Mouse (Mus musculus) G1E (cell line): ENCODE data around the gene Ccdc40.

Experiments used
- CTCF ChIP-seq: IDR thresholded peaks from 2 replicates; pipeline ENCODE4 v1.5.1; 2012; ENCODE audit warnings: low read depth, low read length, inconsistent platforms, mixed read lengths
- GATA1 ChIP-seq: IDR thresholded peaks from 2 replicates; pipeline ENCODE4 v1.6.1; 2012; ENCODE audit warnings: borderline replicate concordance, low read length, inconsistent platforms, mixed read lengths
- GATA2 ChIP-seq: IDR thresholded peaks from 2 replicates; pipeline ENCODE4 v1.6.1; 2012; ENCODE audit warnings: low read depth, low read length, inconsistent platforms, borderline replicate concordance
- POLR2AphosphoS5 ChIP-seq: IDR thresholded peaks from 2 replicates; pipeline ENCODE4 v1.6.1; 2012; ENCODE audit warnings: low read depth, low read length, inconsistent platforms; ENCODE audit not compliant: insufficient replicate concordance
- TAL1 ChIP-seq: conservative IDR thresholded peaks from 2 replicates; pipeline ENCODE4 v1.6.1; 2012; ENCODE audit warnings: low read depth, low read length, inconsistent platforms, mixed read lengths

DNA sequence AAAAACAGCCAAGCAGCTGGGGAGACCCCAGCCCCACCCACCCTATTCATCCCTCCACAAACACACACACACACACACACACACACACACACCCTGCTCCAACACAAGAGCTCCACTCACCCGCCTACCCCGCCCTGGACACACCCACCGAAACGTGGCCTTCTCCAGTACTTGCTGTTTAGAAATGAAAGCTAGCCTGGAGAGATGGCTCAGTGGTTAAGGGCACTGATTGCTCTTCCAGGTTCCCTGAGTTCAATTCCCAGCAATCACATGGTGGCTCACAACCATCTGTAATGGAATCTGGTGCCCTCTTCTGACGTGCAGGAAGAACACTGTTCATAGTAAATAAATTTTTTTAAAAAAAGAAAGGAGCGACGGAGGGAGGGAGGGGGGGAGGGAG is 37.4 kb downstream of the Ccdc40 start:
- TF ChIP-seq TAL1 (no peak), CTCF (no peak), GATA1 (no peak), POLR2AphosphoS5 (no peak), GATA2 (no peak)
